Mouse (Mus musculus) limb, embryonic 13.5 days (tissue): ENCODE measurements at regions not wholly inside any gene's neighbourhood (a gene's known extent, or its start where the extent isn't known, plus 50 kb on each side); places are given as distances from the start of the nearest gene placed in this dataset.

Source experiments
- ATAC-seq: fragments of 200-750 bp; cut with Nextera tagmentation; 2 replicates; pipeline ENCODE4 v1.8.0; 2017; ENCODE audit warnings: low read depth, moderate number of reproducible peaks, moderate TSS enrichment; ENCODE audit not compliant: low FRiP score
- H3K27ac ChIP-seq: fragments of 300-500 bp; sonication (generic); 2 replicates; pipeline ENCODE4 v1.5.1; 2015; ENCODE audit warnings: inconsistent platforms, mild to moderate bottlenecking, moderate library complexity
- H3K27me3 ChIP-seq: fragments of 300-500 bp; sonication (generic); 2 replicates; pipeline ENCODE4 v1.6.1; 2015; ENCODE audit warnings: mild to moderate bottlenecking, inconsistent platforms
- H3K36me3 ChIP-seq: fragments of 300-500 bp; sonication (generic); 2 replicates; pipeline ENCODE4 v1.6.1; 2015; ENCODE audit warnings: inconsistent platforms, mild to moderate bottlenecking, moderate library complexity
- H3K4me1 ChIP-seq: fragments of 300-500 bp; sonication (generic); 2 replicates; pipeline ENCODE4 v1.6.1; 2015; ENCODE audit warnings: inconsistent platforms
- H3K4me2 ChIP-seq: fragments of 300-500 bp; sonication (generic); replicated peaks from 2 replicates; pipeline ENCODE4 v1.6.1; 2015; ENCODE audit warnings: inconsistent platforms, mild to moderate bottlenecking, moderate library complexity
- H3K4me3 ChIP-seq: fragments of 300-500 bp; sonication (generic); 2 replicates; pipeline ENCODE4 v1.5.1; 2015; ENCODE audit warnings: moderate library complexity, mild to moderate bottlenecking, inconsistent platforms
- H3K9ac ChIP-seq: fragments of 300-500 bp; sonication (generic); 2 replicates; pipeline ENCODE4 v1.6.1; 2015; ENCODE audit warnings: mild to moderate bottlenecking, inconsistent platforms
- H3K9me3 ChIP-seq: fragments of 300-500 bp; sonication (generic); 2 replicates; pipeline ENCODE4 v1.6.1; 2016; ENCODE audit warnings: inconsistent platforms
- WGBS: fragments of 180-500 bp; shearing (Covaris S2); methylation state at CpG from one replicate; pipeline ENCODE4 v1.1.7; 2015; 5-methylcytosine and 5-hydroxymethylcytosine counted together

- WGBS = 77% methylated on average over 9 of the region's 9 CpGs
- Histone ChIP-seq H3K4me1 (no peaks in the 10 kb centered on the region), H3K4me3 (no peak overlapping the region), H3K27me3 (no peaks in the 10 kb centered on the region), H3K9ac (no peak overlapping the region), H3K4me2 (no peak overlapping the region), H3K36me3 (no peaks in the 10 kb centered on the region), H3K27ac (no peak overlapping the region), H3K9me3 (peaks cover 13% of the 10 kb centered on the region; the same call in 1 of the 2 replicates)
- ATAC-seq = no peak
Measured at GRCm38 (mm10) chr6:100474326-100474725, 187.0 kb upstream of the Rybp start.

GRCm38 (mm10) chr6:100470071-100470470 is 182.8 kb upstream of the Rybp start:
- Histone ChIP-seq H3K4me3 (no peak overlapping the region), H3K9me3 (peaks cover 13% of the 10 kb centered on the region; the same call in 1 of the 2 replicates), H3K27me3 (no peaks in the 10 kb centered on the region), H3K4me2 (no peak overlapping the region), H3K4me1 (no peaks in the 10 kb centered on the region), H3K27ac (no peak overlapping the region), H3K9ac (no peak overlapping the region), H3K36me3 (no peaks in the 10 kb centered on the region)
- 88% methylated on average over 2 of the region's 2 CpGs for WGBS
- no peak for ATAC-seq

- Histone ChIP-seq H3K27ac (no peak overlapping the region), H3K27me3 (no peaks in the 10 kb centered on the region), H3K4me2 (no peak overlapping the region), H3K36me3 (no peaks in the 10 kb centered on the region), H3K4me1 (no peaks in the 10 kb centered on the region), H3K9ac (no peak overlapping the region), H3K9me3 (peaks cover 33% of the 10 kb centered on the region), H3K4me3 (no peak overlapping the region)
- WGBS = 91% methylated on average over 2 of the region's 2 CpGs
- ATAC-seq = no peak
Measured at GRCm38 (mm10) chr6:100462757-100463156, 175.5 kb upstream of the Rybp start.

GRCm38 (mm10) chr6:100453401-100453800 is 166.1 kb upstream of the Rybp start:
- Histone ChIP-seq H3K4me1 (peaks cover 20% of the 10 kb centered on the region), H3K4me2 (no peak overlapping the region), H3K27ac (no peak overlapping the region), H3K27me3 (no peaks in the 10 kb centered on the region), H3K9ac (no peak overlapping the region), H3K9me3 (peaks cover 9% of the 10 kb centered on the region), H3K36me3 (no peaks in the 10 kb centered on the region), H3K4me3 (no peak overlapping the region)
- ATAC-seq = no peak
- WGBS = 85% methylated on average over 3 of the region's 3 CpGs

- no peak overlapping the region for H3K4me3 ChIP-seq
- no peaks in the 10 kb centered on the region for H3K36me3 ChIP-seq
- H3K27me3 ChIP-seq = no peaks in the 10 kb centered on the region
- no peak for ATAC-seq
- no peak overlapping the region for H3K9ac ChIP-seq
- 55% methylated on average over 8 of the region's 9 CpGs for WGBS
- peaks cover 26% of the 10 kb centered on the region for H3K4me1 ChIP-seq
- peaks cover 7% of the 10 kb centered on the region; the same call in 1 of the 2 replicates for H3K9me3 ChIP-seq
- H3K4me2 ChIP-seq = no peak overlapping the region
- H3K27ac ChIP-seq = no peak overlapping the region
Measured at GRCm38 (mm10) chr6:100452097-100453002, 165.1 kb upstream of the Rybp start.

GRCm38 (mm10) chr6:100450108-100450507 is 162.8 kb upstream of the Rybp start:
- no peak overlapping the region for H3K4me2 ChIP-seq
- H3K4me3 ChIP-seq = no peak overlapping the region
- WGBS = 94% methylated on average over 6 of the region's 6 CpGs
- no peaks in the 10 kb centered on the region for H3K27me3 ChIP-seq
- no peak overlapping the region for H3K27ac ChIP-seq
- H3K4me1 ChIP-seq = peaks cover 17% of the 10 kb centered on the region
- no peaks in the 10 kb centered on the region for H3K36me3 ChIP-seq
- no peak for ATAC-seq
- no peak overlapping the region for H3K9ac ChIP-seq
- peaks cover 7% of the 10 kb centered on the region; the same call in 1 of the 2 replicates for H3K9me3 ChIP-seq

- H3K36me3 ChIP-seq = no peaks in the 10 kb centered on the region
- peaks cover 7% of the 10 kb centered on the region; the same call in 1 of the 2 replicates for H3K9me3 ChIP-seq
- H3K27ac ChIP-seq = no peak overlapping the region
- peaks cover 17% of the 10 kb centered on the region for H3K4me1 ChIP-seq
- H3K4me2 ChIP-seq = no peak overlapping the region
- no peak overlapping the region for H3K9ac ChIP-seq
- ATAC-seq = no peak
- WGBS = 95% methylated on average over 4 of the region's 4 CpGs
- no peaks in the 10 kb centered on the region for H3K27me3 ChIP-seq
- no peak overlapping the region for H3K4me3 ChIP-seq
Measured at GRCm38 (mm10) chr6:100449087-100449486, 161.8 kb upstream of the Rybp start.

GRCm38 (mm10) chr6:100447211-100447610 is 159.9 kb upstream of the Rybp start:
- WGBS = 18% methylated on average over 1 of the region's 1 CpGs
- ATAC-seq = no peak
- Histone ChIP-seq H3K27me3 (peaks cover 4% of the 10 kb centered on the region; the same call in 1 of the 2 replicates), H3K4me1 (peaks cover 13% of the 10 kb centered on the region; the same call in 1 of the 2 replicates), H3K9me3 (peaks cover 7% of the 10 kb centered on the region; the same call in 1 of the 2 replicates), H3K4me3 (no peak overlapping the region), H3K36me3 (no peaks in the 10 kb centered on the region), H3K27ac (no peak overlapping the region), H3K9ac (no peak overlapping the region), H3K4me2 (no peak overlapping the region)

- peaks cover 7% of the 10 kb centered on the region; the same call in 1 of the 2 replicates for H3K9me3 ChIP-seq
- ATAC-seq = no peak
- no peak overlapping the region for H3K9ac ChIP-seq
- WGBS = 70% methylated on average over 4 of the region's 4 CpGs
- H3K4me1 ChIP-seq = 0 out of 2 replicates have a peak, but pooled peaks cover 9% of the 10 kb centered on the region
- H3K27ac ChIP-seq = no peak overlapping the region
- peaks cover 6% of the 10 kb centered on the region; the same call in 1 of the 2 replicates for H3K27me3 ChIP-seq
- no peak overlapping the region for H3K4me2 ChIP-seq
- no peak overlapping the region for H3K4me3 ChIP-seq
- no peaks in the 10 kb centered on the region for H3K36me3 ChIP-seq
Measured at GRCm38 (mm10) chr6:100446804-100447203, 159.5 kb upstream of the Rybp start.

- ATAC-seq = no peak
- Histone ChIP-seq H3K27me3 (peaks cover 49% of the 10 kb centered on the region), H3K36me3 (no peaks in the 10 kb centered on the region), H3K9ac (0 out of 2 replicates have a peak overlapping the region, but pooled peaks have one; percentile 45), H3K4me3 (peak overlapping the region; percentile 31), H3K27ac (no peak overlapping the region), H3K9me3 (no peaks in the 10 kb centered on the region), H3K4me1 (peaks cover 17% of the 10 kb centered on the region), H3K4me2 (peak overlapping the region; percentile 66)
- WGBS = 3% methylated on average over 8 of the region's 8 CpGs
Measured at GRCm38 (mm10) chr6:100439071-100439737, 151.9 kb upstream of the Rybp start.

- peak; percentile 57; the same call in 1 of the 2 replicates for ATAC-seq
- Histone ChIP-seq H3K4me3 (peak overlapping the region; percentile 31), H3K27me3 (peaks cover 49% of the 10 kb centered on the region), H3K27ac (no peak overlapping the region), H3K9me3 (peaks cover 4% of the 10 kb centered on the region), H3K4me2 (peak overlapping the region; percentile 66), H3K9ac (0 out of 2 replicates have a peak overlapping the region, but pooled peaks have one; percentile 45), H3K36me3 (no peaks in the 10 kb centered on the region), H3K4me1 (peaks cover 18% of the 10 kb centered on the region)
- WGBS = under 1% methylated on average over 13 of the region's 13 CpGs
Measured at GRCm38 (mm10) chr6:100438511-100438991, 151.3 kb upstream of the Rybp start.

- H3K4me3 ChIP-seq = peak overlapping the region; percentile 31; the same call in 1 of the 2 replicates
- no peaks in the 10 kb centered on the region for H3K36me3 ChIP-seq
- H3K9ac ChIP-seq = no peak overlapping the region
- ATAC-seq = no peak
- peaks cover 23% of the 10 kb centered on the region for H3K4me1 ChIP-seq
- H3K27ac ChIP-seq = no peak overlapping the region
- peak overlapping the region; percentile 66 for H3K4me2 ChIP-seq
- H3K9me3 ChIP-seq = peaks cover 4% of the 10 kb centered on the region
- 41% methylated on average over 5 of the region's 5 CpGs for WGBS
- H3K27me3 ChIP-seq = peaks cover 49% of the 10 kb centered on the region
Measured at GRCm38 (mm10) chr6:100437980-100438379, 150.7 kb upstream of the Rybp start.
